Mouse (Mus musculus): ENCODE data around the gene Reln. TPM values are rescaled to one million over a fixed set of nuclear protein-coding genes. Genes with fewer than 3 reads are reported as not detected.

Gene Reln
- total RNA-seq (2021) = 1 to 10 TPM; 1.6 to 2.0 TPM
- long read RNA-seq, experiment 1, partial matches to known transcripts = 1 of 2 reads
- long read RNA-seq, experiment 1, other reads (novel, unspliced or antisense) = 1 of 2 reads
- long read RNA-seq, experiment 2, partial matches to known transcripts = 0 of 1 reads
- long read RNA-seq, experiment 2, other reads (novel, unspliced or antisense) = 1 of 1 reads

GRCm38 (mm10) chr5:22344556-22344975, at the start of gene Reln:
TSS of gene Reln (minus strand) at chr5:22344702.
- no peak for DNase-seq

GRCm38 (mm10) chr5:22388502-22388901, 44.0 kb upstream of the Reln start:
- no peak for DNase-seq
- intact Hi-C loops (cut with DNase I) = no loop called here

More at GRCm38 (mm10) chr5:22344556-22344975, at the start of gene Reln:
- intact Hi-C loops (cut with DNase I) = no loop called here

GRCm38 (mm10) chr5:22360510-22360909, 16.0 kb upstream of the Reln start:
- DNase-seq = no peak
- intact Hi-C loops (cut with DNase I) = no loop called here

GRCm38 (mm10) chr5:22348412-22348811, 3.9 kb upstream of the Reln start:
- intact Hi-C loops (cut with DNase I) = no loop called here
- DNase-seq = no peak

- intact Hi-C loops (cut with DNase I) = no loop called here
- DNase-seq = no peak
These were observed 3.2 kb upstream of the Reln start for GRCm38 (mm10) chr5:22347732-22348131.

DNA sequence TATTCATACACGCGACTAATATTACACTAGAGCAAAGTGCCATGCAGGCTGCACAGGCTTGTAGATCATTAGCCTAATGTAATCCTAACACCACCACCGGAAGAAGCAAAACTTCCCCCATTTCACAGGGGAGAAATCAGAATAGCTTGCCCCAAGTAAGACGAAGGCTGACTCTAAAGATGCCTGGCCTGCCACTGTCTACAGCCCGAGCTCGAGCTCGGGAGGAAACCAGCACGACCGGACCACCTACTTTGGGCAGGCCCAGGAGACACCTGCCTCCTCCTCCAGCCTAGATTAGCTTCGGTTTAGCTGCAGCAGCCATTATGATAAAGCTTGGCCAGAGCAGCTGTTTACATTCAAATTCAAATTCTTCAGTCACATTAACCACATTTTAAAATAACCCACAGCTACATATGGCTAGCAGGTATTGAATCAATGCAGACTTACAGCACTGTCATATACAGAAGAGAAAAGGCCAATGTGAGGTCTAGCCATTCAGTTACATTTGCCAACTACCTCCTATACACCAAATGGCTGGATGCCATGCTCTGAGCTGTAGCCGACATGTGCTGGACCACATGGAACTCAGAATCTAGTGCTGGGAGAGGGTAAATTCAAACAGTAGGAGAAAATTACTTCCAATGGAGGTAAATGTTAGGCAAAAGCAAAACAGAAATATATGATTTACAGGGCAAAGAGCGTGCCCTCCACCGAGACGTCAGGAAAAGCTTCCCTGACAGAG, 1.6 kb upstream of the Reln start:
- intact Hi-C loops (cut with DNase I) = no loop called here
- DNase-seq = no peak

DNA sequence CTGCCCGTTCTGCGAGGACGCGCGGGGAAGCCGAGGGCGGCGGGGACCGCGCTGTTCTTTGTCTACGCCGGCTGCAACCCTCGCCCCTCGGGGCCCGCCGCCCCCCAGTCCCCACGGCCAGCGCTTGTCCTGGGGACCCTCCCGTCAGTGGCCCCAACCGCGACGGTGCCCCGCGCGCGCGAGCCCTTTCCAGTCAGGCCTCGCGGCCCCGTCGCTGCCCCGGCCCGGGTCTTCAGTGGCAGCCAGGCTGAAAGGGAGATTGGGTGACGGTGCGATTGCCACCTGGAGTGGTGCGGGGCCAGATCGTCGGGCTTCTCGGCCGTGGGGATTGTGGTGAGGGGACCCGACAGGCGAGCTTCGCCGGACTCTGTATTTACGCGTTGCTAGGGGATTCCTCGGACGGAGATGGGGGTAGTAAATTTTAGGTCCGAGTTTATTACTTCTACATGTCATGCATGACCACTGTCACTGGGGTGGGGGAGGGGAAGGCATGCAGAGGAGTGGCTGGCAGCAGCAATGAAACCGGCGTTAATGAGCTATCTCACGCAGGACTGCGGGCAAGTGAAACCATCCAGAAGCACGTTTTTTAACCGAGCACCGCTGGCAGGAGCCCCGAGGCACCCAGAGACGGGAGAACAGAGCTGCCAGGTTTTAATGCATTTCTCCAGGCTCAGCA, 612 bp upstream of the Reln start:
- intact Hi-C loops (cut with DNase I) = no loop called here
- DNase-seq = no peak

DNA sequence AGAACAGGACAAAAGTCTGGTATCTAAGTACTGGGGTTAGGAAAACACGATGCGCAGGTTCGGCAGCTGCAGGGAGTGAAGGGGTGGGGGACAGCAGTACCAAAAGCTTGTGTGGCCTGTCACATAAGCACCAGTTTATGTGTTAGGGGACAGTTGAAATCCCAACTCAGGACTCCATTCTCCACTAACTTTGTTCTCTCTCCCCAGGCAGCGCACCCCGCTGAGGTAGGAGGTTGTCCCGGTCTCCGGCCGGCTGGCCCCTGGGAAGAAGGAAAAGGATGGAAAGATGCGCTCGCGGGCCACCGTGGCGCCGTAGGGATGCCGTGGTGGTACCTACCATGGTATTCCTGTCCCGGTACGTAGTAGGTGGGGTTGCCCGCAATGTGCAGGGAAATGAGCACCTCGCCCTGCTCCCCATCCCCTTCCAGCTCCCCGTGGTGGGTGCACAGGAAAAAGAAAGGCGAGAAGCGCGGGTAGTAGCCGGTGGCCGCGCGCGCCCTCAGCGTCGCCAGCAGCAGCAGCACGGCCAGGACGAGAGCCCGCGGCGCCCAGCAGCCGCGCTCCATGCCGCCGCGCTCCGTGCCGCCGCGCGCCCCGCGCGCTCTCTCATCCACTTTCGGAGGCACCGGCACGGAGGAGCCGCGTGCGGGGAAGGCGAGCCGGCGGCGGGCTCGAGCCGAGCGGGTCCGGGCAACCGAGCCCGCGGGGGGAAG, 503 bp downstream of the Reln start:
- DNase-seq = no peak
- intact Hi-C loops (cut with DNase I) = no loop called here

GRCm38 (mm10) chr5:22343536-22343842, 1.0 kb downstream of the Reln start:
- intact Hi-C loops (cut with DNase I) = no loop called here
- DNase-seq = no peak

- DNase-seq = no peak
- intact Hi-C loops (cut with DNase I) = no loop called here
These were observed 2.0 kb downstream of the Reln start for GRCm38 (mm10) chr5:22342461-22342860.

DNA sequence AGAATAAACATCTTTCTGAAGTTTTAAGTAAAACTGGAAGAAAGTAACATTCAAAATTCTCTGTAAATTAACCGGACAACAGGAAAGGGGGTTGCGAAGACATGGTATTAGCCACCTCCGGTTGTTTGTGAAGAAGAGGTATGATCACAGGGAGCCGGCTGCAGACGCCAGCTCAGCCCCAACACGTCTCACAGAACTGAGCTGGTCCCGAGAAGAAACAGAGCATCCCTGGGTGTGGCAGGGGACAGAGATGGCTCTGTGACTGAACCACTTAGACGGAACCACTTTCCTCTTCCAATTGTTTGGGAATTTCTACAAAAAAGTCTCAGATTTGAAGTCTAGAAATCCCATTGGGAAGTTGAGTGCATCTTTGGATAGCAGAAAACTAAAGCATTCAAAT, 3.5 kb downstream of the Reln start:
- no peak for DNase-seq
- intact Hi-C loops (cut with DNase I) = no loop called here

- no peak for DNase-seq
- intact Hi-C loops (cut with DNase I) = no loop called here
These were observed 9.1 kb downstream of the Reln start for GRCm38 (mm10) chr5:22335408-22335807.

- intact Hi-C loops (cut with DNase I) = no loop called here
- DNase-seq = no peak
These were observed 13.7 kb downstream of the Reln start for GRCm38 (mm10) chr5:22330802-22331201.

- intact Hi-C loops (cut with DNase I) = loop anchor here (5.0 kb wide), 1 partner anchor 341 kb away; no protein-coding TSS in a partner anchor
- no peak for DNase-seq
These were observed 15.8 kb downstream of the Reln start for GRCm38 (mm10) chr5:22328431-22329359.

- intact Hi-C loops (cut with DNase I) = loop anchor here (5.0 kb wide), 1 partner anchor 340 kb away; no protein-coding TSS in a partner anchor
- DNase-seq = no peak
These were observed 17.3 kb downstream of the Reln start for GRCm38 (mm10) chr5:22327170-22327569.

GRCm38 (mm10) chr5:22323801-22324200, 20.7 kb downstream of the Reln start:
- DNase-seq = no peak
- intact Hi-C loops (cut with DNase I) = no loop called here

GRCm38 (mm10) chr5:22317807-22318206, 26.7 kb downstream of the Reln start:
- intact Hi-C loops (cut with DNase I) = no loop called here
- no peak for DNase-seq

DNA sequence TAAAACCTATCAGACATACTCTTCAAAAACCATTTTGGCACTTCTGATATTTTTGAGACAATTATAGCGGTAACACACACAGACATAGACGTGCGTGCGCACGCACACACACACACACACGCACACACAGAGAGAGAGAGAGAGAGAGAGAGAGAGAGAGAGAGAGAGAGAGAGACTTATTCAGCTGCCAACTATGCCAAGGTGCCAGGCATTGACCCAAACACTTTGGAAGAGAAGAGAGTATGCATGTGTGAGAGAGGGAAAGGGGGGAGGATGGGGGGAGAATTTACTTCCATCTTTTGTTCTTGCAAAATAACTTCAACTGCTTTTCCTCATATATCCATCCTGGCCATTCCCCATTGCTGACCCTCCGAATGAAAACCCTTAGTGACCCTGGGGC, 28.0 kb downstream of the Reln start:
- DNase-seq = no peak
- intact Hi-C loops (cut with DNase I) = no loop called here

DNA sequence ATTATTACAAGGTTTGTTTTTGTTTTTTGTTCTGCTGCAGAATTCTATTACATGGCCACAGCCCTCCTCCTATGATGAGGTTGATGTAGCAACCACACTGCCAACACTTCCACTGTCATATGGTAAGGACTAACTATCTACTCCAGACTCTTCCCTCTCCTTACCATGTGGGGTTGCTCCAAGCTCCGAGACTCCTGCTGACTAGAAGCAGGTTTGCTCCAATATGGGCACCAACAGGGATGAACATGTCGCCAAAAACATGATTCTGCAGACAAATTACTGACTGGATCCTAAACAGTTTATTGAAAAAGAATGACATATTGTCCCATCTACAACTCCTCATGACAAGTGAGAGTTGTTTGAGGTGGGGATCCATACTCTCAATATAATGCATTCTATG, 28.5 kb downstream of the Reln start:
- no peak for DNase-seq
- intact Hi-C loops (cut with DNase I) = no loop called here

DNA sequence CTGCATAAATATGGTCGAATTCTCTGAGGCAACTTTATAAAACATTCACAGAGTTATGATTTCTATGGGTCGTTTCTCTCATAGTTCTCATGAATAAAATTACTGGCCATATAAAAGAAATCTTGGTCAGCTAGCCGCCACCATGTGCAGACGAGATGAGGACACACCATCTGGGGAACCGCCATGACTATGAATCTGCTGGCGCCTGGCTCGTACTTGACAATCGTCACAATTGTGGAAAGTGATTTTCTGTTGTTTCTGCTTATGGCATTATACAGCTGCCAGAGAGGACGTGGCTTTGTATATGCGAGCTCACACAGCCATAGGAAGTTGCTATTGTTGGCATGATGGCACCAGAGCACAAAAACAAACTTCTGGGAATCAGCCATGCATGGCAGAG, 31.5 kb downstream of the Reln start:
- intact Hi-C loops (cut with DNase I) = no loop called here
- no peak for DNase-seq
